In genomic region chr10:58610484-58611261, GRCm38 (mm10) we compare ENCODE assay signal across 16 mouse cellular contexts.
DNase-seq lines count a peak whose midpoint lies in the region; ATAC-seq lines count a peak whose summit lies in the region.
"Had no signal": no experiment of that assay in that cellular context is flagged by ENCODE, and none has a peak within 500 bp of the region (broad histone marks: within the 10 kb centered on the region; RNA-seq: fewer than 3 reads in every experiment).

No protein-coding gene starts in this region.

- H3K4me2 ChIP-seq in heart, embryonic 11.5 days, result no peak overlapping the region
- H3K4me2 ChIP-seq: intestine, embryonic 15.5 days; limb, embryonic 13.5 days had no signal

- DNase-seq in heart, adult 18-20 months, result peak; percentile 50 to 69
- peak; percentile 21 to 25 for DNase-seq in left cerebral cortex, postnatal 36 days (ENCODE audit: low spot score in 2 of 2)
- no peak for DNase-seq in left cerebral cortex, postnatal 4 days
- peak; percentile 17 for DNase-seq in brain, adult 2 months (ENCODE audit: low read depth, low spot score)
- DNase-seq in heart, postnatal 36 days, result peak; percentile 14 to 46
- no peak for DNase-seq in cerebellum, postnatal 36 days
- DNase-seq: adrenal gland, postnatal 25 days; cerebellum, adult 11 months; layer of hippocampus, adult 9-11 months; liver, postnatal 0 days; right cerebral cortex, postnatal 14 days; thymus, postnatal 25 days had no signal

- no peak for ATAC-seq in heart, embryonic 11.5 days (replicated peaks; ENCODE audit: insufficient number of reproducible peaks, low FRiP score, low TSS enrichment)
- ATAC-seq: intestine, embryonic 15.5 days; liver, postnatal 0 days had no signal

- H3K9ac ChIP-seq in heart, embryonic 11.5 days (ENCODE audit: low read depth, low read length), result no peak overlapping the region
- H3K9ac ChIP-seq: intestine, embryonic 15.5 days; limb, embryonic 13.5 days; liver, postnatal 0 days had no signal

- H3K4me1 ChIP-seq in heart, embryonic 11.5 days (ENCODE audit: control insufficient read depth, insufficient read depth, low read length), result no peaks in the 10 kb centered on the region
- H3K4me1 ChIP-seq: intestine, embryonic 15.5 days; limb, embryonic 13.5 days had no signal

- H3K36me3 ChIP-seq in heart, embryonic 11.5 days (ENCODE audit: control insufficient read depth, insufficient read depth, low read length), result no peaks in the 10 kb centered on the region
- H3K36me3 ChIP-seq: intestine, embryonic 15.5 days; limb, embryonic 13.5 days had no signal

- no peaks in the 10 kb centered on the region for H3K9me3 ChIP-seq in heart, embryonic 11.5 days (replicated peaks; ENCODE audit: control insufficient read depth, low read length)
- H3K9me3 ChIP-seq: intestine, embryonic 15.5 days; limb, embryonic 13.5 days had no signal

- no peak overlapping the region for H3K4me3 ChIP-seq in heart, embryonic 11.5 days (ENCODE audit: low read depth, low read length)
- H3K4me3 ChIP-seq: erythroblast, embryonic 14.5 days; intestine, embryonic 15.5 days; limb, embryonic 13.5 days had no signal

- H3K27ac ChIP-seq in heart, embryonic 11.5 days (ENCODE audit: low read depth, low read length), result no peak overlapping the region
- H3K27ac ChIP-seq: intestine, embryonic 15.5 days; limb, embryonic 13.5 days had no signal

- no peaks in the 10 kb centered on the region for H3K27me3 ChIP-seq in heart, embryonic 11.5 days (ENCODE audit: control insufficient read depth, insufficient read depth, low read length)
- H3K27me3 ChIP-seq: intestine, embryonic 15.5 days; limb, embryonic 13.5 days had no signal

- intact Hi-C loops in left cerebral cortex, postnatal 36 days (cut with DNase I), result no loop called here
- intact Hi-C loops in left cerebral cortex, postnatal 4 days (cut with DNase I), result no loop called here
- intact Hi-C loops in heart, postnatal 36 days (cut with DNase I), result no loop called here

- WGBS in heart, embryonic 11.5 days (ENCODE audit: insufficient replicate concordance), result 81% methylated on average over 7 of the region's 7 CpGs

Comparison
In these comparisons a context has a peak if more than half of its experiments do, and no peak if none do; other contexts are left out.
1. DNase-seq: peak in heart, adult 18-20 months (2 of 2), left cerebral cortex, postnatal 36 days (2 of 2), brain, adult 2 months (single experiment) and heart, postnatal 36 days (2 of 2); none in left cerebral cortex, postnatal 4 days (single experiment) and cerebellum, postnatal 36 days (0 of 2).